Mouse (Mus musculus): ENCODE measurements around the gene Gpr107. TPM values are rescaled to one million over a fixed set of nuclear protein-coding genes. Genes with fewer than 3 reads are reported as not detected.
"Not testable (repeated sequence)": the region's sequence is repeated elsewhere in the genome, so short reads cannot be mapped to it uniquely, and the experiment has no call there.

Gpr107 gene
- total RNA-seq, 4 experiments from 2014 or later = 48.6 to 65.5 (median 56.0) TPM

DNA sequence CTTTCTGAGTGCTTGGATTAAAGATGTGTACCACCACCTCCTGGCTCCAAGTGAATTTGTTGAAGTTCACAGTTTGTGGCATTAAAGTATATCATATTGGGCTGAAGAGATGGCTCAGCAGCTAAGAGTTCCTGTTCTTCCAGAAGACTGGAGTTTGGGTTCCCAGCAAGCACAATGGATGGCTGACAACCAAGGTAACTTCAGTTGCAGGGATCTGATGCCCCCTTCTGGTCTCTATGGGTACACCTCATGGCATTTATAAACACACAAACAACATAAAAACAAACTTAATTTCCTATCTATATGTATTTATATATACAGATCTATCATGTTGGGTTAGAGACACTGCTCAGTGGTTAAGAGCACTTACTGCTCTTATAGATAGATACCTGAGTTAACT lies 1.4 kb upstream of the Gpr107 start:
- DNase-seq (ENCODE audit: low spot score in 2 of 2) = no peak

GRCm38 (mm10) chr2:31156846-31157245 lies 4.7 kb downstream of the Gpr107 start:
- DNase-seq (ENCODE audit: low spot score in 2 of 2) = no peak

DNA sequence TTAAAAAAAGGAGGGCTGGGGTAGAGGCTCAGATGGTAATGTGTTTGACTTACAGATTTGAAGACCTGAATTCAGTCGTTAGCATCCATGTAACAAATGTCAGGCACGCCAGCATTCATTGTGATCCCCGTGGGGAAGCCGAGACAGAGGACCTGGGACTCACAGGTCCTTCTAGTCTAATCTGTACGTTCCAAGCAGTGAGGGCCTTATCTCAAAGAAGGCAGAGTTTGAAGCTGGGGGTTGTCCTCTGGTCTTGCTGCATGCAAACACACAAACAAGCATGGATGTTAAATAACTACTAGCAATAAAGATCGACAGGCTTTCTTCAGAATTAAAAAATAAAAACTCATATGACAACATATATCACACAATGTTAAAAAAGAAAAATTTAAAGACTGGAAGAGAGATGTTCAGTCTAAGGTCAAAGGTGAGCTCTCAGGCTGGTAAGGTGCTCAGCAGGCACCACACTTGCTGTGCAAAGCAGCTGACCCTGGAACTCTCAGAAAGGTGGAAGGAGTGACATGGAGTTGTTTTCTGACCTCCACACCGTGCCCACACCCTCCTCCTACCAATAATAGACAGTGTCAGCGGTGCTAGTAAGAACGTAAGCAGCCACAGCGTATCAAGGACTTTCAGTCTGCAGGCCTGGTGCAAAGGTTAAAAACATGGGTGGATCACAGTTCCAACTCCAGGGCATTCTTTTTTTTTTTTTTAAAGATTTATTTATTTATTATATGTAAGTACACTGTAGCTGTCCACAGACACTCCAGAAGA lies 8.2 kb downstream of the Gpr107 start:
- no peak for DNase-seq (ENCODE audit: low spot score in 2 of 2)

DNA sequence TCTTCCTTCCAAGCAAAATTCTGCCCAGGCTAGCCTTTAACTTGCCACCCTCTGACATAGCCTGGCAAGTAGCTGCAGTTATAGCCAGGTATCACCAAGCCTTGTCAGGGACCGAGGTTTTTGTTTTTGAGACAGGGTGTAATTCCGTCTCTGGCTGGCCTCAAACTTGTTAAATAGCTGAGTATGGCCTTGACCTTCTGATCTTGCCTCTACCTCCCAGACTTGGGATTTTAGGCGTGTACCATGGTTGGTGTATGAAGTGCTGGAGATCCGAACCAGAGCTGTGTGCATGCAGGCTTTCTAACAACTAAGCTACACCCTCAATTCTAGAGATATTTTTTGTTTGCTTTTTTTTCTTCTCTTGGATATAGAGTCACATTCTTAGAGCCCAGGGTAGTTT lies 9.5 kb downstream of the Gpr107 start:
- no peak for DNase-seq (ENCODE audit: low spot score in 2 of 2)

- no peak for DNase-seq (ENCODE audit: low spot score in 2 of 2)
Measured at GRCm38 (mm10) chr2:31163361-31164118, 11.4 kb downstream of the Gpr107 start.

DNA sequence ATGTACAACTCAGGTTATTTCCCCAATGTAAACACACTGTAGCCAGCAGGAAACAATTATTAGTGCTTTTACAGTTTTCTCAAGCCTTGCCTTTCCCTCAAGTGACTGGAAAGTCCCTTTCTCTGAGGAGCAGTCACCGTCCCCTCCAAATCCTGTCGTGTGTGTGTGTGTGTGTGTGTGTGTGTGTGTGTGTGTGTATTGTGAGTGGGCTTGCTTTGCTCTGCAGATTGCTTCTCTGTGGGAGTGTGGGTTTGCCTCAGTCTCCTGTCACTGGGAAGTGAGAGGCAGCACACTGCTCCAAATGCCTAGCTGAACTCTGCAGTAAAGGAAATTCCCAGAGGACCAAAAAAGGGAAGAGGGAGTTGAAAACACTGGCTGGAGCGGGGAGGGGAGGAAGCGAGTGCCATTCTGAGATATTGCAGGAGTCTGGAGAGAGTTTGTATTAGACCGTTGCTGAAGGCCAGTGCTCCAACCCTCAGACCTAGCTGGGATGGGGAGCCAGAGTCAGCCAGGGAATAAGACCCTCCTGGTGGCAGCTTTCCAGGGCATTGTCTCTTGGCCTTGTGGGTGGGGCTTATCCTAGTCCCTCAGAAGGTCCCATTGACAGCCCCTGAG lies 12.8 kb downstream of the Gpr107 start:
- DNase-seq (ENCODE audit: low spot score in 2 of 2) = peak in 1 of 2 experiments; percentile 17

DNA sequence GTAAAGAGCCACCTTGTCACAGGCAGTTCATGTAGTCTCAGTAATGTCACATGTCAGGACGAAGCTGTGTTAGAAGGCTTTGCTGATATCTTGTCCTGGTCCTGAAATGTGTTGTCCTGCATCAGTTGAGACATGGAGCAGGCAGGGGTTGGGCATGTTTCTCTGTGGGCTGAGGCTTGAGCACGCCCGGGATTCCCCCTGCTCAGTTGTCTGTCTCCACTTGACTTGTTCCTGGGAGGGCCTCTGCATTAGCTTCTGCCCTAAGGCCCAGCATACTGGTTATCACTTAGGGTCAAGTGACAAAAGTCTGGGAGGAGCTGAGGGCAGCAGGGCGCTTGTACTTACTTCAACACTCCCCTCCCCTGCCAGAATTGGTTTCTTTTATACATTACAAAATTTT lies 13.4 kb downstream of the Gpr107 start:
- no peak for DNase-seq (ENCODE audit: low spot score in 2 of 2)

DNA sequence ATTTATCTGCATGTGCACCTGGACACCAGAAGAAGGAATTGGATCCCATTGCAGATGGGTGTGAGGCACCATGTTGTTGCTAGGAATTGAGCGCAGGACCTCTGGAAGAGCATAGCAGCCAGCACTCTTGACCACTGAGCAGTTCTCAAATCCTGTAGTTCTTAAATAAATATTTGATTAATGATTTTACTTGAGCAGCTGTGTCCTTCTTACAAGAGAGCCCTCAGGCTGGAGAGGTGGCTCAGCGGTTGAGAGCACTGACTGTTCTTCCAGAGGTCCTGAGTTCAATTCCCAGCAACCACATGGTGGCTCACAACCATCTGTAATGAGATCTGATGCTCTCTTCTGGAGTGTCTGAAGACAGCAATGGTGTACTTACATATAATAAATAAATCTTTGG lies 15.5 kb downstream of the Gpr107 start:
- not testable (repeated sequence) for DNase-seq (ENCODE audit: low spot score in 2 of 2)

- no peak for DNase-seq (ENCODE audit: low spot score in 2 of 2)
Measured at GRCm38 (mm10) chr2:31169001-31169400, 16.9 kb downstream of the Gpr107 start.

GRCm38 (mm10) chr2:31170164-31170563 lies 18.0 kb downstream of the Gpr107 start:
- no peak for DNase-seq (ENCODE audit: low spot score in 2 of 2)

DNA sequence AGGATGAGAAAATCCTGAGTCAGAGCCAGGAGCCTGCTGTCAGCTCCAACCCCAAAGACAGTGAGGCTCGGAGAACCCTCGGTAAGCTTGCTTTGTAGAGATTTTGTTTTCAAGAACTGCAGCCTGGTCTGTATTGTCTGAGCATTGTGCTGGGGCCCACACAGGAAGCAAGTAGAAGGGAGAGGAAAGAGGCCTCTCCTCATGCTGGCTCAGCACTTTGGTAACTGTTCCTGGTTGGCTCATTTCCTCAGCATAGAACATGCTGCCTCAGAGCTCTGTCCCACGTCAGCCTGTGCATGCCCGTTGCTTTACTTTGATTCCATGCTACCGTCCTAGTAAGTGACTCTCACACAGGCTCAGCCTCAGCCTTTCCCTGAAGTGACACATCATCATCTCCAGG lies 19.9 kb downstream of the Gpr107 start:
- DNase-seq (ENCODE audit: low spot score in 2 of 2) = no peak

- no peak for DNase-seq (ENCODE audit: low spot score in 2 of 2)
Measured at GRCm38 (mm10) chr2:31172536-31172935, 20.4 kb downstream of the Gpr107 start.

GRCm38 (mm10) chr2:31173290-31173689 lies 21.2 kb downstream of the Gpr107 start:
- no peak for DNase-seq (ENCODE audit: low spot score in 2 of 2)

DNA sequence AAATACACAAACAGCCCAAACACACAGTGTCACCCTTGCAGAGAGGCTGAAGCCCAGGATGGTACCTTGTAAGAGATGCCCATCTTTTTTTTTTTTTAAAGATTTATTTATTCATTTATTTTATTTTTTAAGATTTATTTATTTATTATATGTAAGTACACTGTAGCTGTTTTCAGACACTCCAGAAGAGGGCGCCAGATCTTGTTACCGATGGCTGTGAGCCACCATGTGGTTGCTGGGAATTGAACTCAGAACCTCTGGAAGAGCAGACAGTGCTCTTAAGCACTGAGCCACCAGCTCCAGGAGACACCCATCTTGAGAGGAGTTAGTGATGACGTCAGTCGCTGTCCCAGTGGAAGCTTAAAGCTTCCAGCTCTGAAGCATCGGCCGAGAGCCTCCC lies 26.5 kb downstream of the Gpr107 start:
- not testable (repeated sequence) for DNase-seq (ENCODE audit: low spot score in 2 of 2)

DNA sequence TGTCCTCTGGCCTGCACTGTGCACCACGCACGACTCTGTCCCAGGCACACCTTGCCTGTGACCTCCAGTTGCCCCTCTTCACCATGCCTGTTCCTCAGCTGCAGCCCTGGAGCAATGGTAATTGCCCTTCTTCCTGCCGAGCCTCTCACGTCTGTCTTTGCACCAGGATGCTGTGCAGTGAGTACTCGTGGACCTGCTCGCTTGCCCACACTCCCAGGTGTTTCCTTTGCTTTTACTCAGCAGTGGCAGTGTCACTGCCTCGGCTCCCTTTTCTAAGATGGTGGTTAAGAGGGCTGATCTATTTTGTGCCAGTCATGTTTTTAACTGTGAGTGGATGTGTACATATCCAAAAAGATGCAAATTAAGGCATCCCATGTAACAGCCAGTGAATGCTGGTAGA lies 27.4 kb downstream of the Gpr107 start:
- DNase-seq (ENCODE audit: low spot score in 2 of 2) = no peak

- DNase-seq (ENCODE audit: low spot score in 2 of 2) = no peak
Measured at GRCm38 (mm10) chr2:31180081-31180551, 28.0 kb downstream of the Gpr107 start.

GRCm38 (mm10) chr2:31182786-31183330 lies 30.7 kb downstream of the Gpr107 start:
- DNase-seq (ENCODE audit: low spot score in 2 of 2) = no peak

GRCm38 (mm10) chr2:31183830-31184229 lies 31.7 kb downstream of the Gpr107 start:
- no peak for DNase-seq (ENCODE audit: low spot score in 2 of 2)

DNA sequence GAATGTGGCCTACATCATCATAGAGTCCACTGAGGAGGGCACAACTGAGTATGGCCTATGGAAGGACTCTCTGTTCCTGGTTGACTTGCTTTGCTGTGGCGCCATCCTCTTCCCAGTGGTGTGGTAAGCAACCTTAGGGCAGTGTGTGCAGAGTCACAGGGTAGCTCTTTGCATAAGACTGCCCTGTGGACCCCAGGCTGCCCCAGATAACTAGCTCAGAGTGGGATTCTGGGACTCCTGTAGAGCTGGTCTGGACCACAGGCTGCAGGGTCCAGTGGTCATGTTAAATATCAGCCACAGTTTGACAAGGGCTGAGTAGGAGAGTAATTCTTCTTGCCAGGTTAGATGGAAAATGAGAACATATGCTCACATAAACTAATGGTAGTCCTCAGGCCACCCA lies 36.6 kb downstream of the Gpr107 start:
- DNase-seq (ENCODE audit: low spot score in 2 of 2) = no peak

GRCm38 (mm10) chr2:31189654-31190053 lies 37.5 kb downstream of the Gpr107 start:
- DNase-seq (ENCODE audit: low spot score in 2 of 2) = no peak

- no peak for DNase-seq (ENCODE audit: low spot score in 2 of 2)
Measured at GRCm38 (mm10) chr2:31191765-31192164, 39.6 kb downstream of the Gpr107 start.

Data from layer of hippocampus, adult 8-10 months (tissue).